16 mouse cellular contexts compared by ENCODE assay signal in the genomic region with DNA sequence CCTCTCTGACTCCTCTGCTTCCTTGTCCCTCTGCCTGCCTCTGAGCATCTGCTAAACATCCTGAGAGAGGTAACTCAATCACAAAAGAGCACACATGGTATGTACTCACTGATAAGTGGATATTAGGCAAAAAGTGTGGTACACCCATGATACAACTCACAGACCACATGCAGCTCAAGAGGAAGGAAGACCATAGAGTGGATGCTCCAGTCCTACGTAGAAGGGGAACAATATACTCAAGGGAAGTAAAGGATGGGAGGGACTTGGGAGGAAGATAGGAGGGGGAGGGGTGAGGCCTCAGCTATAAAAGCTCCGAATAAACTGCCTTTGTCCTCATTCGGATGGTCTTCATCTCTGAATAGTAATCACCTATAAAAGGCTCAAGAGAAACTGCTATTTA.
"Had no signal": no experiment of that assay in that cellular context is flagged by ENCODE, and none has a peak within 500 bp of the region (broad histone marks: within the 10 kb centered on the region; RNA-seq: fewer than 3 reads in every experiment).

No protein-coding gene starts in this region.

- H3K4me2 ChIP-seq: lung, embryonic 14.5 days; midbrain, embryonic 11.5 days; midbrain, embryonic 13.5 days; stomach, embryonic 15.5 days had no signal

- ATAC-seq: midbrain, embryonic 13.5 days; midbrain, embryonic 16.5 days had no signal

- H3K27ac ChIP-seq: liver, embryonic 14.5 days; midbrain, embryonic 13.5 days; stomach, embryonic 15.5 days; stomach, postnatal 0 days had no signal

- H3K4me3 ChIP-seq: megakaryocyte, embryonic 14.5 days; midbrain, embryonic 13.5 days; myocyte; stomach, embryonic 15.5 days had no signal

- H3K27me3 ChIP-seq: megakaryocyte, embryonic 14.5 days; midbrain, embryonic 13.5 days; stomach, embryonic 15.5 days had no signal

- H3K9ac ChIP-seq: liver, embryonic 14.5 days; lung, embryonic 14.5 days; midbrain, embryonic 13.5 days; stomach, embryonic 15.5 days had no signal

- H3K9me3 ChIP-seq: megakaryocyte, embryonic 14.5 days; midbrain, embryonic 13.5 days; stomach, embryonic 15.5 days had no signal

- H3K4me1 ChIP-seq: midbrain, embryonic 13.5 days; stomach, embryonic 15.5 days had no signal

- H3K36me3 ChIP-seq: midbrain, embryonic 13.5 days; stomach, embryonic 15.5 days had no signal

- DNase-seq: lung, adult 18-20 months; lung, embryonic 14.5 days; lung, postnatal 10 days; lung, postnatal 4 days; right cerebral cortex, postnatal 14 days; thymus, adult 2 months; thymus, postnatal 25 days; thymus, postnatal 4 days had no signal
